Mouse (Mus musculus): Measurements from ENCODE around the gene Fam122b. TPM values are rescaled to one million over a fixed set of nuclear protein-coding genes. Genes with fewer than 3 reads are reported as not detected.
"Not testable (repeated sequence)": the region's sequence is repeated elsewhere in the genome, so short reads cannot be mapped to it uniquely, and the experiment has no call there.

Gene Fam122b
- polyA plus RNA-seq (2015; fragmentation: Nextera tagmentation; extraction: Ambion mirVana) = 15.1 and 15.6 TPM in 2 replicates

DNA sequence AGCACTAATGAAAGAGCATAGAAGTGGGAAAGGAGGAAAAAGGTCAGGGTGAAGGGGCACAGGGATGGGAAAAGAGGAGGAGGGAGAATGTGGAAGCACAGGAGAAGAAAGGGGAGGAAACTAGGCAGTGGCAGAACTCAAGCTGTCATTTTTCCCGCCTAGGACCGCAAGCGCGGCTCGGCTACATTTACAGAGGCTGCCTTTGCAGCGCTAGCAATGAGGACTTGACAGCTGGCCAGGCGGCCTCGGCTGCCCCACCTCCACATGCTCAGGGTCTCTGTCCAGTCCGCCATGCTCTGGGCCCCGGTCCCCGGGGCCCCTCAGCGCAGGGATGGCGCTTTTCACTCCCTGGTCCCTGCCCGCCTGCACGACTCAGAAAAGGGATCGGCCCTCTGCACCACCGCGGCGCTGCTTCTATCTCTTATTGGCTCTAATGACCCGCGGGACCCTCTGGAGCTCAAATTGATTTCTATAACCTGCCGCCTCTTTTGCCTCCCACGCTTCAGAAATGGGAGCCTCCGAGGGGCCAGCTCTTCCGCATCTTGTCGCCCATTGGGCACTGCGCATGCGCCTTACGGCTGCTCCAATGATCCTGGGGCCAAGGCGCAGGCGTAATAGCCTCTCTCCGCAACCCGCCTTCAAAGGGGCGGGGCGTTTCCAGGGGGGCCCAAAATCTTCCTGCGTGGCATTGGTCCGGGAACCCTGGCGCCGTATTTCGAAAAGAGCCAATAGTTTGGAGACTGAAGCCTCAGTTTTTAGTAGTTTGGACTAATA, at the start of gene Fam122b:
Gene Fam122b (minus strand): TSS at position 517 of the 774 bp plus-strand sequence.
- Histone ChIP-seq H3K27ac (peak within 1 kb of the TSS; percentile 83), H3K9ac (peak within 1 kb of the TSS; percentile 54), H3K4me2 (peak within 1 kb of the TSS; percentile 85), H3K27me3 (no peaks in the 10 kb centered on the region), H3K36me3 (no peaks in the 10 kb centered on the region), H3K4me1 (no peaks in the 10 kb centered on the region), H3K4me3 (peak within 1 kb of the TSS; percentile 62), H3K9me3 (no peaks in the 10 kb centered on the region)
- 20% methylated on average over 40 of the region's 40 CpGs for WGBS
- ATAC-seq (ENCODE audit: borderline replicate concordance, extremely low read depth, low FRiP score, low TSS enrichment) = peak; percentile 81

- Histone ChIP-seq H3K36me3 (no peaks in the 10 kb centered on the region), H3K4me2 (no peak overlapping the region), H3K27me3 (no peaks in the 10 kb centered on the region), H3K9ac (no peak overlapping the region), H3K27ac (no peak overlapping the region), H3K4me1 (no peaks in the 10 kb centered on the region), H3K4me3 (no peak overlapping the region), H3K9me3 (no peaks in the 10 kb centered on the region)
- ATAC-seq (ENCODE audit: borderline replicate concordance, extremely low read depth, low FRiP score, low TSS enrichment) = peak; percentile 75; the same call in 1 of the 2 replicates
- 51% methylated on average over 5 of the region's 5 CpGs for WGBS
These were observed 18.3 kb upstream of the Fam122b start for GRCm38 (mm10) chrX:53287924-53288323.

DNA sequence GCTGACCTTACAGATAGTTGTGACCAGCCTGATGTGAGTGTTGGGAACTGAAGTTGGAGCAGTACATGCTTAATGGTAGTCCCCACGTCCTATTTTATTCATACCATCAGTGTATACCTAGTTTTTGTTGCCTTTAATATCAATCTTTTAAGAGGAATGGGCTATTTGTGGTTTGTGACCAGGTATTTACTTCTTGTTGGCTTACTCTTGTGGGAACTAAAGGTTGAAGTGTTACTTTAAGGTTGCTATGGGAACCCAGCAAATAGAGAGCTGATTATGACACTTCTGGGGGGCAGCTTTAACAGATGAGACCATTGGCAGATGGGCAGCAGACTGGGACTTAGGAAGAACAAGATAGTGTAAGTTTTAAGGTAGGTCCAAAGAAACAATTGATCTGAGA, 3.5 kb upstream of the Fam122b start, which contains the start of gene Fam122c:
Gene Fam122c (plus strand): TSS at position 301 of the 400 bp plus-strand sequence.
- no peak within 1 kb of the TSS for H3K27ac ChIP-seq
- no peaks in the 10 kb centered on the region for H3K4me1 ChIP-seq
- ATAC-seq (ENCODE audit: borderline replicate concordance, extremely low read depth, low FRiP score, low TSS enrichment) = no peak
- H3K36me3 ChIP-seq = no peaks in the 10 kb centered on the region
- H3K27me3 ChIP-seq = no peaks in the 10 kb centered on the region
- WGBS = 56% methylated on average over 1 of the region's 1 CpGs
- no peak within 1 kb of the TSS for H3K9ac ChIP-seq
- no peak within 1 kb of the TSS for H3K4me2 ChIP-seq
- no peaks in the 10 kb centered on the region for H3K9me3 ChIP-seq
- no peak within 1 kb of the TSS for H3K4me3 ChIP-seq

GRCm38 (mm10) chrX:53271628-53272027, 2.0 kb upstream of the Fam122b start:
- not testable (repeated sequence) for H3K4me2 ChIP-seq; H3K36me3 ChIP-seq; H3K4me1 ChIP-seq; H3K27me3 ChIP-seq; ATAC-seq (ENCODE audit: borderline replicate concordance, extremely low read depth, low FRiP score, low TSS enrichment); H3K4me3 ChIP-seq; H3K9ac ChIP-seq; H3K27ac ChIP-seq; H3K9me3 ChIP-seq
- WGBS = 75% methylated on average over 3 of the region's 3 CpGs

GRCm38 (mm10) chrX:53270063-53270432, 443 bp upstream of the Fam122b start:
- 19% methylated on average over 10 of the region's 10 CpGs for WGBS
- H3K27ac ChIP-seq = 0 out of 2 replicates have a peak overlapping the region, but pooled peaks have one; percentile 24
- ATAC-seq (ENCODE audit: borderline replicate concordance, extremely low read depth, low FRiP score, low TSS enrichment) = no peak

GRCm38 (mm10) chrX:53268856-53269255, 749 bp downstream of the Fam122b start:
- no peaks in the 10 kb centered on the region for H3K27me3 ChIP-seq
- H3K4me3 ChIP-seq = peak overlapping the region; percentile 62
- H3K36me3 ChIP-seq = no peaks in the 10 kb centered on the region
- H3K9ac ChIP-seq = peak overlapping the region; percentile 37; the same call in 1 of the 2 replicates
- 14% methylated on average over 10 of the region's 10 CpGs for WGBS
- peak; percentile 91 for ATAC-seq (ENCODE audit: borderline replicate concordance, extremely low read depth, low FRiP score, low TSS enrichment)
- peak overlapping the region; percentile 85 for H3K4me2 ChIP-seq
- H3K27ac ChIP-seq = peak overlapping the region; percentile 83
- no peaks in the 10 kb centered on the region for H3K9me3 ChIP-seq
- no peaks in the 10 kb centered on the region for H3K4me1 ChIP-seq

More at GRCm38 (mm10) chrX:53270063-53270432, 443 bp upstream of the Fam122b start:
- Histone ChIP-seq H3K4me3 (peak overlapping the region; percentile 62), H3K4me1 (no peaks in the 10 kb centered on the region), H3K9ac (no peak overlapping the region), H3K36me3 (no peaks in the 10 kb centered on the region), H3K27me3 (no peaks in the 10 kb centered on the region), H3K4me2 (peak overlapping the region; percentile 49), H3K9me3 (no peaks in the 10 kb centered on the region)

- Histone ChIP-seq H3K4me2 (no peak overlapping the region), H3K27ac (no peak overlapping the region), H3K4me3 (no peak overlapping the region), H3K27me3 (no peaks in the 10 kb centered on the region), H3K9ac (no peak overlapping the region), H3K9me3 (no peaks in the 10 kb centered on the region), H3K36me3 (no peaks in the 10 kb centered on the region), H3K4me1 (no peaks in the 10 kb centered on the region)
- 50% methylated on average over 9 of the region's 9 CpGs for WGBS
- no peak for ATAC-seq (ENCODE audit: borderline replicate concordance, extremely low read depth, low FRiP score, low TSS enrichment)
These were observed 3.4 kb downstream of the Fam122b start for GRCm38 (mm10) chrX:53266186-53266585.

DNA sequence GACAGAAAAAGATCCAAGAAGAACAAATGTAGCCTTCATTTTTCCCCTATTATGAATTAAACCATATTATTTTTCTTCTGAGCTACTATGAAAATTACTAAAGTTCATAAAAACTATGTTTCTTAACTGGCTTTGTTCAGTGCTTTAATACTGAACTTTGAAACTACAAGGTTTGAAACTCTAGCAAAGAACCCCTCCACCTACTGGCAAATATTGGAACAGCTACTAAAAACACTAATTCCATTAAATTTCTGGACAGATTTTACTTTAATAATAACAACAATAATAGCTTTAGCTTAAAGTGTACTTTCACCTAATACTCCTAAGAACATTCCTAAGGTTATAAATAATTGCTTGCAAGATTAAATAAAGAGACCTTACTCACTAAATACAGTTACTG, 14.4 kb downstream of the Fam122b start:
- H3K27ac ChIP-seq = no peak overlapping the region
- no peaks in the 10 kb centered on the region for H3K36me3 ChIP-seq
- no peak for ATAC-seq (ENCODE audit: borderline replicate concordance, extremely low read depth, low FRiP score, low TSS enrichment)
- H3K27me3 ChIP-seq = no peaks in the 10 kb centered on the region
- H3K9ac ChIP-seq = no peak overlapping the region
- no peaks in the 10 kb centered on the region for H3K9me3 ChIP-seq
- H3K4me3 ChIP-seq = no peak overlapping the region
- no peak overlapping the region for H3K4me2 ChIP-seq
- H3K4me1 ChIP-seq = no peaks in the 10 kb centered on the region

- H3K9ac ChIP-seq = no peak within 1 kb of the TSS
- no peaks in the 10 kb centered on the region for H3K4me1 ChIP-seq
- no peak for ATAC-seq (ENCODE audit: borderline replicate concordance, extremely low read depth, low FRiP score, low TSS enrichment)
- H3K4me2 ChIP-seq = no peak within 1 kb of the TSS
- no peak within 1 kb of the TSS for H3K27ac ChIP-seq
- 69% methylated on average over 4 of the region's 4 CpGs for WGBS
- H3K9me3 ChIP-seq = no peaks in the 10 kb centered on the region
- no peaks in the 10 kb centered on the region for H3K27me3 ChIP-seq
- H3K36me3 ChIP-seq = no peaks in the 10 kb centered on the region
- H3K4me3 ChIP-seq = no peak within 1 kb of the TSS
These were observed 29.6 kb downstream of the Fam122b start, which contains the start of gene Plac1 for GRCm38 (mm10) chrX:53240011-53240410. Gene Plac1 (minus strand): TSS chrX:53240111.

GRCm38 (mm10) chrX:53237971-53238370, 31.6 kb downstream of the Fam122b start:
- H3K9me3 ChIP-seq = no peaks in the 10 kb centered on the region
- no peak for ATAC-seq (ENCODE audit: borderline replicate concordance, extremely low read depth, low FRiP score, low TSS enrichment)
- H3K27ac ChIP-seq = no peak overlapping the region
- 15% methylated on average over 2 of the region's 2 CpGs for WGBS
- H3K9ac ChIP-seq = no peak overlapping the region
- no peak overlapping the region for H3K4me3 ChIP-seq
- H3K4me2 ChIP-seq = no peak overlapping the region
- peaks cover 3% of the 10 kb centered on the region; the same call in 1 of the 2 replicates for H3K4me1 ChIP-seq
- no peaks in the 10 kb centered on the region for H3K27me3 ChIP-seq
- no peaks in the 10 kb centered on the region for H3K36me3 ChIP-seq

DNA sequence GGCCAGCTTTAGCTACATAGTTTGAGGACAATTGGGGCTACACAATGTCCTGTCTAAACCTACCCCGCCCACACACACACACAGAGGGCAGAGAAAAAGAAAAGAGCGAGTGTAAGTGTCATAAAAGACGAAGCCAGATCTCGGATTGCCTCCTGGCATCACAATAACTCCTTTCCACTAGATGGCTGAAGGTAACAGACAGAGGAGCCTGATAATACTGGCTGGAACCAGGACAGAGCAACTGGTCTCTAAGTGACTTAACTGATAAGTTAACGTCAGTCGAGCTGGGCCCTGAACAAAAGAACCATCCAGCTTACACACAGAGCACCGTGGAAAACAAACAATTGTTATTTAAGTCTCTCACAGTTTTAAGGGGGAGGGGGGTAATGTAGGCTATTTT, 33.2 kb downstream of the Fam122b start:
- H3K9me3 ChIP-seq = no peaks in the 10 kb centered on the region
- ATAC-seq (ENCODE audit: borderline replicate concordance, extremely low read depth, low FRiP score, low TSS enrichment) = no peak
- H3K4me2 ChIP-seq = no peak overlapping the region
- H3K27me3 ChIP-seq = no peaks in the 10 kb centered on the region
- H3K27ac ChIP-seq = no peak overlapping the region
- 48% methylated on average over 7 of the region's 7 CpGs for WGBS
- peaks cover 3% of the 10 kb centered on the region; the same call in 1 of the 2 replicates for H3K4me1 ChIP-seq
- no peak overlapping the region for H3K4me3 ChIP-seq
- no peaks in the 10 kb centered on the region for H3K36me3 ChIP-seq
- no peak overlapping the region for H3K9ac ChIP-seq

GRCm38 (mm10) chrX:53233689-53234088, 35.9 kb downstream of the Fam122b start:
- WGBS = 19% methylated on average over 3 of the region's 4 CpGs
- Histone ChIP-seq H3K4me2 (no peak overlapping the region), H3K4me3 (no peak overlapping the region), H3K9me3 (no peaks in the 10 kb centered on the region), H3K27me3 (no peaks in the 10 kb centered on the region), H3K27ac (no peak overlapping the region), H3K36me3 (no peaks in the 10 kb centered on the region), H3K9ac (no peak overlapping the region), H3K4me1 (peaks cover 3% of the 10 kb centered on the region; the same call in 1 of the 2 replicates)
- no peak for ATAC-seq (ENCODE audit: borderline replicate concordance, extremely low read depth, low FRiP score, low TSS enrichment)
